Mouse (Mus musculus) cerebellum, postnatal 10 days (tissue): ENCODE results near the gene Gm17027.
"Not testable (repeated sequence)": the region's sequence is repeated elsewhere in the genome, so short reads cannot be mapped to it uniquely, and the experiment has no call there.

Source experiments
- DNase-seq, 2 experiments: peaks; one replicate each; pipeline ENCODE4 v3.0.0; 2021; ENCODE audit warnings: mixed read lengths in 2 of 2

The Gm17027 gene

DNA sequence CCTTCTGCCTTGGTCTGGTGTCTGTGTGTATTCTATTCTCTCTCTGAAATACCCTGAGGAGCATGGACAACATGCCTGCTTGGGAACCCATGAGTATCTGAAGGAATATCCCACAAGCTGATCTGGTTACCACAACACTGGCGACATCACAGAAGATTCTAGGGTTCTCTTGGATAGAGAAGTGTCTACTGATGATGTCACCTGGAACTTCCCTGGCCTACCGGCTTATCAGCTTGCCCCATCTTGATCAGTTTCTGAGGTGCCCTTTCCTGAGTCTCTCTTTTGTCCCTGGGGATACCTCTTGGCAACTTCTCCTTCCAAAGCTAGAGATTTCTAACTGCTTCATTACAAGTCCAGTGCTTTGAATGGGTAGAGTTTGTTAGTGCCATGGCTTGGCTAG is at the start of gene Gm17027:
TSS of gene Gm17027 (minus strand) at position 101 of the 400 bp plus-strand sequence.
- DNase-seq: not testable (repeated sequence)

DNA sequence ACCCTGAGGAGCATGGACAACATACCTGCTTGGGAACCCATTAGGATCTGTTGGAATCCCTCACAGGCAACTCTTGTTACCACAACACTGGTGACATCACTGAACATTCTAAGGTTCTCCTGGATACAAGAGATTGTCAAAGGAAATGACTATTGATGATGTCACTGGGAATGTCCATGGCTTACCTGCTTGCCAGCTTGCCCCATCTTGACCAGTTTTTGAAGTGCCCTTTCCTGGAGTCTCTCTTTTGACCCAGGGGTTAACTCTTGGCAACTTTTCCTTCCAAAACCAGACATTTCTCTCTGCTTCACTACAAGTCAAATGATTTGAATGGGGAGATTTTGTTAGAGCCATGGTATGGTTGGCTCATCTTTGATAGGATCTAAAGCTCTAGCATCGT is 28.3 kb upstream of the Gm17027 start, which contains the start of gene Gm3573:
TSS of gene Gm3573 (minus strand) at position 101 of the 400 bp plus-strand sequence.
- DNase-seq: not testable (repeated sequence)

DNA sequence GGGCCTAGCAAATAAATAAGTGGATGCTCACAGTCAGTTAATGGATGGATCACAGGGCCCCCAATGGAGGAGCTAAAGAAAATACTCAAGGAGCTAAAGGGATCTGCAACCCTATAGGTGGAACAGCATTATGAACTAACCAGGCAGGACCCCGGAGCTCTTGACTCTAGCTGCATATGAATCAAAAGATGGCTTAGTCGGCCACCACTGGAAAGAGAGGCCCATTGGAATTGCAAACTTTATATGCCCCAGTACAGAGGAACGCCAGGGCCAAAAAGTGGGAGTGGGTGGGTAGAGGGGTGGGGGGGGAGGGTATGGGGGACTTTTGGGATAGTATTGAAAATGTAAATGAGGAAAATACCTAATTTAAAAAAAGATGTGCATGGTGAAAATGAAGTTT is 21.5 kb upstream of the Gm17027 start:
- not testable (repeated sequence) for DNase-seq

DNA sequence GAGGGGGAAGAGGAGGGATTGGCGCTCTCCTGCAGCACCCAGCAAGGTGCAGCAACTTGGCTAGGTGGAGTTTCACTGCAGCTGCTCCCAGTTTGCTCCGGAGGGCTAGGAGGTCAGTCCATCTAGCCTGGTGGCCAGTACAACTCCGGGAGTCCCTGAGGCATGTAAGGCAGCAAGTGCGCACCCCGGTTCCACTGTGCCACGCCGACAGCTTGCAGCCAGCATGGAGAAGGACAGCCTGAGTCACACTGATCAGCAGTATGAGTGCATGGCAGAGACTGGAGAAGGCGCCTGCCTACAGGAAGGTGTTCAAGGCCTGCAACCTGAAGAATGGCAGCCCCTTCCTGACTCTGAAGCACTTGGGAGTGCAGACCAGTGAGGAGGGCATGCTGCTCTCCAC is 27.9 kb downstream of the Gm17027 start:
- DNase-seq: peak in 1 of 2 experiments; percentile 2

DNA sequence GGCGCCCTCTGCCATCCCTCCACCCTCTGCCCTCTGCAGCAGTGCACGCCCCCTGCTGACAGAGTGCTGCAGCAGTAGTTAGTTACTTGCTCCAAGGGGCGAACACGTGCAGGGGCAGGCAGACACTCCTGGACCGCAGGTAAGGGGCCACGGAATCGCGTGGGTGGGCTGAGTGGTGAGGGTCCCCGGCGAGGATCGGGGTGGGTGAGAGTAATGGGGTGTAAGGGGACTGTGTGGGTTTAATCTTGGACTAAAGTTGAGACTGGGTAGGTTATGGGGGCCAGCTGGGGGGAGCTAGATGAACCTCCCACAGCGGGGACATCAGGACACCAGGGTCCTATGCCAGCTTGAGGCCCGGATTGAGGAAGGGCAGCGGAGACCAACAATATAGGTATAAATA is 28.6 kb downstream of the Gm17027 start:
- peak in 1 of 2 experiments; percentile 0 for DNase-seq

DNA sequence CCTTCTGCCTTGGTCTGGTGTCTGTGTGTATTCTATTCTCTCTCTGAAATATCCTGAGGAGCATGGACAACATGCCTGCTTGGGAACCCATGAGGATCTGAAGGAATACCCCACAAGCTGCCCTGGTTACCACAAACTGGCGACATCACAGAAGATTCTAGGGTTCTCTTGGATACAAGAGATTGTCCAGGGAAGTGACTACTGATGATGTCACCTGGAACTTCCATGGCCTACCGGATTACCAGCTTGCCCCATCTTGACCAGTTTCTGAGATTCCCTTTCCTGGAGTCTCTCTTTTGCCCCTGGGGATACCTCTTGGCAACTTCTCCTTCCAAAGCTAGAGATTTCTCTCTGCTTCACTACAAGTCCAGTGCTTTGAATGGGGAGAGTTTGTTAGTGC is 45.2 kb downstream of the Gm17027 start, which contains the start of gene Gm7951:
TSS of gene Gm7951 (minus strand) at position 101 of the 400 bp plus-strand sequence.
- not testable (repeated sequence) for DNase-seq
